ENCODE assay signal across 28 mouse cellular contexts in the genomic region with DNA sequence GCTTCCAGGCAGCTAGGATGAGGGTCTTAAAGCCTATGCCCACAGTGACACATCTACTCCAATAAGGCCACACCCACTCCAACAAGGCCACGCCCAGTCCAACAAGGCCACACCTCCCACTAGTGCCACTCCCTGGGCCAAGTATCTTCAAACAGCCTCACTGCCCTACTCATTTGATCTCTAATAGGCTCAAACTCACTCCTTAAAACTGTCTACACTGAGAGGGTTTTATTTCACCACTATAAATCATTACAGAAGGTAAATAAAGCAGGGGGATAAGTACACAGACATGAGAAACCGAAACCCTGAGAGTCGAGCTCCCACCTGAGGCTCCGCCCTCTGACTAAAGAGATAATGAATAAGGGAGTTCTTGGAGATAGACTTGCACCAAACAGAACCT.
DNase-seq lines count a peak whose midpoint lies in the region; ATAC-seq and TF ChIP-seq lines count a peak whose summit lies in the region.
"Had no signal": no experiment of that assay in that cellular context is flagged by ENCODE, and none has a peak within 500 bp of the region (broad histone marks: within the 10 kb centered on the region; RNA-seq: fewer than 3 reads in every experiment).

No protein-coding gene starts in this region.

- 34% methylated on average over 4 of the region's 4 CpGs for WGBS in kidney, embryonic 15.5 days
- 31% methylated on average over 4 of the region's 4 CpGs for WGBS in intestine, postnatal 0 days

- H3K4me1 ChIP-seq in kidney, embryonic 15.5 days: peaks cover 8% of the 10 kb centered on the region; the same call in 1 of the 2 replicates
- no peaks in the 10 kb centered on the region for H3K4me1 ChIP-seq in testis, adult 2 months (ENCODE audit: control insufficient read depth, insufficient read depth, low read length)
- H3K4me1 ChIP-seq in intestine, postnatal 0 days (replicated peaks; ENCODE audit: control insufficient read depth, insufficient read depth, low read length): no peaks in the 10 kb centered on the region
- H3K4me1 ChIP-seq: embryonic facial prominence, embryonic 12.5 days; embryonic facial prominence, embryonic 15.5 days; heart, embryonic 12.5 days; heart, embryonic 15.5 days; hindbrain, embryonic 13.5 days had no signal

- no peaks in the 10 kb centered on the region for H3K36me3 ChIP-seq in kidney, embryonic 15.5 days
- no peaks in the 10 kb centered on the region for H3K36me3 ChIP-seq in testis, adult 2 months (ENCODE audit: control insufficient read depth, insufficient read depth, low read length)
- H3K36me3 ChIP-seq in intestine, postnatal 0 days (ENCODE audit: control insufficient read depth, insufficient read depth): no peaks in the 10 kb centered on the region
- H3K36me3 ChIP-seq: embryonic facial prominence, embryonic 12.5 days; embryonic facial prominence, embryonic 15.5 days; G1E; heart, embryonic 12.5 days; heart, embryonic 15.5 days; hindbrain, embryonic 10.5 days; hindbrain, embryonic 13.5 days had no signal

- no peak overlapping the region for H3K4me2 ChIP-seq in kidney, embryonic 15.5 days
- peak overlapping the region; percentile 44 for H3K4me2 ChIP-seq in intestine, postnatal 0 days (replicated peaks; ENCODE audit: low read depth)
- H3K4me2 ChIP-seq: embryonic facial prominence, embryonic 12.5 days; embryonic facial prominence, embryonic 15.5 days; heart, embryonic 12.5 days; heart, embryonic 15.5 days; hindbrain, embryonic 13.5 days had no signal

- peak; percentile 50 for ATAC-seq in kidney, embryonic 15.5 days (replicated peaks; ENCODE audit: low FRiP score)
- ATAC-seq in intestine, postnatal 0 days: no peak
- no peak for ATAC-seq in inflammation-experienced regulatory T-cells, adult 6 months
- ATAC-seq: forebrain, embryonic 14.5 days; forebrain, postnatal 0 days; hindbrain, embryonic 16.5 days; Patski had no signal

- H3K9ac ChIP-seq in kidney, embryonic 15.5 days: no peak overlapping the region
- no peak overlapping the region for H3K9ac ChIP-seq in intestine, postnatal 0 days (ENCODE audit: low read depth, low read length)
- H3K9ac ChIP-seq: embryonic facial prominence, embryonic 12.5 days; embryonic facial prominence, embryonic 15.5 days; forebrain, postnatal 0 days; heart, embryonic 12.5 days; heart, embryonic 15.5 days; hindbrain, embryonic 13.5 days had no signal

- H3K27ac ChIP-seq in kidney, embryonic 15.5 days: no peak overlapping the region
- H3K27ac ChIP-seq in testis, adult 2 months (ENCODE audit: control insufficient read depth, insufficient read depth, low read depth, low read length): no peak overlapping the region
- H3K27ac ChIP-seq in intestine, postnatal 0 days (ENCODE audit: low read depth, low read length): no peak overlapping the region
- H3K27ac ChIP-seq: embryonic facial prominence, embryonic 12.5 days; embryonic facial prominence, embryonic 15.5 days; heart, embryonic 15.5 days; hindbrain, embryonic 10.5 days; hindbrain, embryonic 13.5 days had no signal

- no peak overlapping the region for H3K4me3 ChIP-seq in kidney, embryonic 15.5 days (replicated peaks)
- peak overlapping the region; percentile 70 for H3K4me3 ChIP-seq in testis, adult 2 months (ENCODE audit: control insufficient read depth, low read depth, low read length)
- no peak overlapping the region for H3K4me3 ChIP-seq in intestine, postnatal 0 days (ENCODE audit: low read depth, low read length)
- H3K4me3 ChIP-seq: embryonic facial prominence, embryonic 12.5 days; embryonic facial prominence, embryonic 15.5 days; heart, embryonic 12.5 days; heart, embryonic 15.5 days; hindbrain, embryonic 10.5 days; hindbrain, embryonic 13.5 days had no signal

- no peak for TF ChIP-seq POLR2A in testis, adult 2 months (IDR thresholded peaks at IDR 0.05; ENCODE audit: control insufficient read depth, low read depth, low read length)

- no peak for TF ChIP-seq CTCF in testis, adult 2 months (IDR thresholded peaks at IDR 0.05; ENCODE audit: control insufficient read depth, insufficient read depth, insufficient replicate concordance, low read depth, low read length)
- no peak for TF ChIP-seq CTCF in intestine, postnatal 0 days (IDR thresholded peaks at IDR 0.05; ENCODE audit: low read depth)

- no peaks in the 10 kb centered on the region for H3K27me3 ChIP-seq in kidney, embryonic 15.5 days
- no peaks in the 10 kb centered on the region for H3K27me3 ChIP-seq in testis, adult 2 months (ENCODE audit: control insufficient read depth, insufficient read depth, low read length)
- H3K27me3 ChIP-seq in intestine, postnatal 0 days (replicated peaks; ENCODE audit: control insufficient read depth, insufficient read depth, low read length): no peaks in the 10 kb centered on the region
- H3K27me3 ChIP-seq: CH12.LX; embryonic facial prominence, embryonic 12.5 days; embryonic facial prominence, embryonic 15.5 days; heart, embryonic 12.5 days; heart, embryonic 15.5 days; hindbrain, embryonic 13.5 days had no signal

- no peak for DNase-seq in kidney, postnatal 10 days
- no peak for DNase-seq in testis, postnatal 10 days (ENCODE audit: low spot score)
- DNase-seq: adrenal gland, postnatal 10 days; adrenal gland, postnatal 36 days; B cell, adult 2 months; cerebellum, adult 18-20 months; cerebellum, adult 9-11 months; cerebellum, postnatal 25 days; forebrain, postnatal 0 days; gastrocnemius, postnatal 25 days; heart, adult 18-20 months; heart, postnatal 10 days; heart, postnatal 36 days had no signal

- H3K9me3 ChIP-seq in kidney, embryonic 15.5 days (replicated peaks): no peaks in the 10 kb centered on the region
- no peaks in the 10 kb centered on the region for H3K9me3 ChIP-seq in intestine, postnatal 0 days (ENCODE audit: control insufficient read depth)
- H3K9me3 ChIP-seq: embryonic facial prominence, embryonic 12.5 days; embryonic facial prominence, embryonic 15.5 days; heart, embryonic 12.5 days; heart, embryonic 15.5 days; hindbrain, embryonic 10.5 days; hindbrain, embryonic 13.5 days had no signal
